Mouse (Mus musculus) lung, embryonic 16.5 days (tissue): ENCODE results near the gene Nexn. TPM values are rescaled to one million over a fixed set of nuclear protein-coding genes. Genes with fewer than 3 reads are reported as not detected.
A peak's percentile ranks its signal among the peaks of the same experiment; 100 is the strongest.

Experiments used
- ATAC-seq: fragments of 200-750 bp; cut with Nextera tagmentation; 2 replicates; pipeline ENCODE4 v1.8.0; 2017; ENCODE audit warnings: low read depth, mild to moderate bottlenecking, moderate library complexity
- H3K27ac ChIP-seq: fragments of 300-500 bp; sonication (generic); 2 replicates; pipeline ENCODE4 v1.5.1; 2014; ENCODE audit warnings: mild to moderate bottlenecking, control low read depth, low read length
- H3K27me3 ChIP-seq: fragments of 300-500 bp; sonication (generic); 2 replicates; pipeline ENCODE4 v1.6.1; 2014; ENCODE audit warnings: low read depth, low read length, mixed read lengths; ENCODE audit not compliant: control insufficient read depth, insufficient read depth
- H3K36me3 ChIP-seq: fragments of 300-500 bp; sonication (generic); 2 replicates; pipeline ENCODE4 v1.6.1; 2014; ENCODE audit warnings: low read length; ENCODE audit not compliant: control insufficient read depth, insufficient read depth
- H3K4me1 ChIP-seq: fragments of 300-500 bp; sonication (generic); replicated peaks from 2 replicates; pipeline ENCODE4 v1.6.1; 2014; ENCODE audit warnings: low read length, mixed read lengths; ENCODE audit not compliant: control insufficient read depth, insufficient read depth
- H3K4me2 ChIP-seq: fragments of 300-500 bp; sonication (generic); 2 replicates; pipeline ENCODE4 v1.6.1; 2014; ENCODE audit warnings: low read depth, low read length, control low read depth
- H3K4me3 ChIP-seq: fragments of 300-500 bp; sonication (generic); 2 replicates; pipeline ENCODE4 v1.5.1; 2014; ENCODE audit warnings: mild to moderate bottlenecking, low read length, control low read depth
- H3K9ac ChIP-seq: fragments of 300-500 bp; sonication (generic); 2 replicates; pipeline ENCODE4 v1.6.1; 2014; ENCODE audit warnings: low read length, control low read depth
- H3K9me3 ChIP-seq: fragments of 300-500 bp; sonication (generic); 2 replicates; pipeline ENCODE4 v1.6.1; 2016; ENCODE audit warnings: low read length; ENCODE audit not compliant: control insufficient read depth
- WGBS: fragments of 180-500 bp; shearing (Covaris S2); extraction: QIAGEN DNeasy Blood & Tissue Kit; methylation state at CpG from one replicate; pipeline ENCODE4 v1.1.7; 2014; 5-methylcytosine and 5-hydroxymethylcytosine counted together
- polyA plus RNA-seq: library from polyadenylated mRNA; unstranded; fragments of >200 nt; fragmentation: Nextera tagmentation; extraction: Ambion mirVana; gene quantifications from 2 replicates; pipeline ENCODE4 v1.2.1, GENCODE M21; 2015

Gene Nexn
- polyA plus RNA-seq, 1 experiment from 2014 or later: 79.2 TPM

- H3K27me3 ChIP-seq: no peaks in the 10 kb centered on the region
- H3K27ac ChIP-seq: no peak overlapping the region
- ATAC-seq: no peak
- H3K4me2 ChIP-seq: no peak overlapping the region
- no peaks in the 10 kb centered on the region for H3K9me3 ChIP-seq
- WGBS: 84% methylated on average over 5 of the region's 5 CpGs
- H3K36me3 ChIP-seq: no peaks in the 10 kb centered on the region; the same call in 1 of the 2 replicates
- H3K9ac ChIP-seq: no peak overlapping the region
- 0 out of 2 replicates have a peak, but pooled peaks cover 4% of the 10 kb centered on the region for H3K4me1 ChIP-seq
- H3K4me3 ChIP-seq: no peak overlapping the region
Measured at GRCm38 (mm10) chr3:152284759-152285158, 18.6 kb upstream of the Nexn start.

- Histone ChIP-seq H3K9ac (no peak overlapping the region), H3K36me3 (no peaks in the 10 kb centered on the region; the same call in 1 of the 2 replicates)
- no peak for ATAC-seq
Measured at GRCm38 (mm10) chr3:152284306-152284705, 18.2 kb upstream of the Nexn start.

GRCm38 (mm10) chr3:152282126-152282525 lies 16.0 kb upstream of the Nexn start:
- no peaks in the 10 kb centered on the region for H3K9me3 ChIP-seq
- WGBS: 44% methylated on average over 3 of the region's 3 CpGs
- no peaks in the 10 kb centered on the region for H3K27me3 ChIP-seq

More at GRCm38 (mm10) chr3:152284306-152284705, 18.2 kb upstream of the Nexn start:
- H3K4me2 ChIP-seq: no peak overlapping the region
- H3K4me1 ChIP-seq: 0 out of 2 replicates have a peak, but pooled peaks cover 4% of the 10 kb centered on the region
- H3K4me3 ChIP-seq: no peak overlapping the region
- 100% methylated on average over 1 of the region's 1 CpGs for WGBS
- H3K9me3 ChIP-seq: no peaks in the 10 kb centered on the region
- no peak overlapping the region for H3K27ac ChIP-seq
- H3K27me3 ChIP-seq: no peaks in the 10 kb centered on the region

GRCm38 (mm10) chr3:152278431-152278830 lies 12.3 kb upstream of the Nexn start:
- H3K4me2 ChIP-seq: no peak overlapping the region
- H3K36me3 ChIP-seq: peaks cover 4% of the 10 kb centered on the region; the same call in 1 of the 2 replicates
- H3K27me3 ChIP-seq: no peaks in the 10 kb centered on the region
- no peak overlapping the region for H3K27ac ChIP-seq
- 0 out of 2 replicates have a peak, but pooled peaks have one; percentile 31 for ATAC-seq
- WGBS: 45% methylated on average over 2 of the region's 2 CpGs
- no peaks in the 10 kb centered on the region for H3K9me3 ChIP-seq
- no peak overlapping the region for H3K9ac ChIP-seq
- H3K4me1 ChIP-seq: no peaks in the 10 kb centered on the region; the same call in 1 of the 2 replicates
- H3K4me3 ChIP-seq: no peak overlapping the region

More at GRCm38 (mm10) chr3:152282126-152282525, 16.0 kb upstream of the Nexn start:
- no peak for ATAC-seq
- Histone ChIP-seq H3K36me3 (no peaks in the 10 kb centered on the region), H3K4me1 (no peaks in the 10 kb centered on the region; the same call in 1 of the 2 replicates), H3K4me2 (no peak overlapping the region), H3K4me3 (no peak overlapping the region), H3K9ac (no peak overlapping the region), H3K27ac (no peak overlapping the region)

- H3K27ac ChIP-seq: no peak overlapping the region
- no peak overlapping the region for H3K4me2 ChIP-seq
- no peaks in the 10 kb centered on the region for H3K27me3 ChIP-seq
- H3K4me1 ChIP-seq: no peaks in the 10 kb centered on the region; the same call in 1 of the 2 replicates
- no peaks in the 10 kb centered on the region for H3K9me3 ChIP-seq
- WGBS: 75% methylated on average over 2 of the region's 2 CpGs
- no peak overlapping the region for H3K9ac ChIP-seq
- peaks cover 4% of the 10 kb centered on the region; the same call in 1 of the 2 replicates for H3K36me3 ChIP-seq
- ATAC-seq: no peak
- no peak overlapping the region for H3K4me3 ChIP-seq
Measured at GRCm38 (mm10) chr3:152277912-152278311, 11.8 kb upstream of the Nexn start.

GRCm38 (mm10) chr3:152276935-152277334 lies 10.8 kb upstream of the Nexn start:
- ATAC-seq: no peak
- 95% methylated on average over 3 of the region's 3 CpGs for whole genome bisulfite sequencing
- Histone ChIP-seq H3K36me3 (peaks cover 4% of the 10 kb centered on the region; the same call in 1 of the 2 replicates), H3K4me2 (no peak overlapping the region), H3K27ac (no peak overlapping the region), H3K4me1 (no peaks in the 10 kb centered on the region; the same call in 1 of the 2 replicates), H3K27me3 (no peaks in the 10 kb centered on the region), H3K9me3 (no peaks in the 10 kb centered on the region), H3K9ac (no peak overlapping the region), H3K4me3 (no peak overlapping the region)

GRCm38 (mm10) chr3:152275008-152275407 lies 8.9 kb upstream of the Nexn start:
- Histone ChIP-seq H3K36me3 (peaks cover 4% of the 10 kb centered on the region; the same call in 1 of the 2 replicates), H3K4me3 (no peak overlapping the region), H3K27ac (no peak overlapping the region), H3K9me3 (no peaks in the 10 kb centered on the region), H3K9ac (no peak overlapping the region), H3K27me3 (no peaks in the 10 kb centered on the region), H3K4me2 (no peak overlapping the region), H3K4me1 (no peaks in the 10 kb centered on the region; the same call in 1 of the 2 replicates)
- no peak for ATAC-seq
- 68% methylated on average over 8 of the region's 8 CpGs for WGBS

- Histone ChIP-seq H3K4me2 (no peak overlapping the region), H3K4me1 (no peaks in the 10 kb centered on the region), H3K9ac (no peak overlapping the region), H3K27me3 (no peaks in the 10 kb centered on the region), H3K36me3 (peaks cover 4% of the 10 kb centered on the region; the same call in 1 of the 2 replicates), H3K27ac (no peak overlapping the region), H3K4me3 (no peak overlapping the region), H3K9me3 (no peaks in the 10 kb centered on the region)
- ATAC-seq: no peak
- WGBS: 74% methylated on average over 20 of the region's 20 CpGs
Measured at GRCm38 (mm10) chr3:152272974-152273685, 7.0 kb upstream of the Nexn start.

- Histone ChIP-seq H3K36me3 (peaks cover 4% of the 10 kb centered on the region; the same call in 1 of the 2 replicates), H3K9ac (no peak overlapping the region), H3K4me2 (no peak overlapping the region), H3K9me3 (no peaks in the 10 kb centered on the region), H3K4me1 (no peaks in the 10 kb centered on the region), H3K27ac (no peak overlapping the region), H3K27me3 (no peaks in the 10 kb centered on the region; the same call in 1 of the 2 replicates), H3K4me3 (no peak overlapping the region)
- ATAC-seq: no peak
- 78% methylated on average over 6 of the region's 6 CpGs for WGBS
Measured at GRCm38 (mm10) chr3:152271876-152272275, 5.7 kb upstream of the Nexn start.
